Mouse (Mus musculus): ENCODE measurements around the gene Map7. TPM values are rescaled to one million over a fixed set of nuclear protein-coding genes. Genes with fewer than 3 reads are reported as not detected.
A peak's percentile ranks its signal among the peaks of the same experiment; 100 is the strongest.

Map7 gene
- polyA plus RNA-seq, 1 experiment from 2014 or later, result 44.7 TPM

- Histone ChIP-seq H3K36me3 (ENCODE audit: control insufficient read depth, insufficient read depth, low read length) (0 out of 2 replicates have a peak, but pooled peaks cover 2% of the 10 kb centered on the region), H3K27me3 (replicated peaks; ENCODE audit: control insufficient read depth, insufficient read depth, low read length) (no peaks in the 10 kb centered on the region), H3K4me2 (ENCODE audit: low read depth, low read length) (peak overlapping the region; percentile 79), H3K4me3 (ENCODE audit: low read length) (peak overlapping the region; percentile 88), H3K9ac (ENCODE audit: low read depth, low read length) (peak overlapping the region; percentile 91), H3K4me1 (ENCODE audit: control insufficient read depth, insufficient read depth, low read length) (peaks cover 6% of the 10 kb centered on the region), H3K27ac (ENCODE audit: low read length) (peak overlapping the region; percentile 100), H3K9me3 (ENCODE audit: control insufficient read depth, low read length) (no peaks in the 10 kb centered on the region)
- WGBS, result 32% methylated on average over 11 of the region's 11 CpGs
- no peak for ATAC-seq
Observed at GRCm38 (mm10) chr10:20310969-20311769, 162.9 kb downstream of the Map7 start.

DNA sequence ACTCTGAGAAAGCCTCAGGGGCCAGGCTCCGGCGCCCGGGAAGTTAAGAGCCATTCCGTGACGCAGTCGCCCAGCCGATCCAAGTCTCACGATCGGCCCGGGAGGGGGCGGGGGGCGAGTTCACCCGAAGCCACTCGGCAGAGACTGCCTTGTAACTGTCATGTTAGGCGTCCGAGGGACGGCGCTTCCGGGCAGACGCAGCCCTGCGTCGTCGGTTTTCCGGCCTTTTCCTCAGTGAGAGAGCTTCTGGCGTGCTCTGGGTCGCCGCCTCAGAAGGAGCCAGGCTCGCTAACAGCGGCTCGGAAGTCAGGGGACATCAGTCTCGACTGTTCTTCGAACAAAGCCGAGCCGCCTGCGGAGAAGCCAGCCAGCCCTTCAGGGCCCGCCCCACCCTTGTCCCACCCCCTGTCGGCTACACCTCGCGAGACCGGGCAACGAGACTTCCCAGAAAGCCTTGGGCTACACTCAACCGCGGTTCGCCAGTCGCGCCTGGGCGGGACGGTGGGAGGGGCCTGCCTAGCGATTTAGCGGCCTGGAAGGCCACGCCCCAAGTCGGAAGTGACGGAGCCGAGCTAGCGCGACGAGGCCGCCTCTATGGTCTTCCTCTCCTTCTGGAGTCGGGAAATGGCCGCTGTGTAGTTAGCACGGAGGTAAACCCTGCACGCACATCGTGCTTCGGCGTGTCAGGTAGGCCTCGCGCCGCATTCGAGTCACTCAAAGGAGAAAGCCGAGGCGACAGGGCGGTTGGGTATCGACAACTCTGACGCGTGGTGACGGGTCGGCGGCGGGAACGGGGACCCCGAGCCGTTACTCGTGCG lies 163.9 kb downstream of the Map7 start, which contains the start of gene Bclaf1:
TSS of gene Bclaf1 (plus strand) at position 552 of the 818 bp plus-strand sequence.
- Histone ChIP-seq H3K9ac (ENCODE audit: low read depth, low read length) (peak within 1 kb of the TSS; percentile 96), H3K4me2 (ENCODE audit: low read depth, low read length) (peak within 1 kb of the TSS; percentile 79), H3K27me3 (replicated peaks; ENCODE audit: control insufficient read depth, insufficient read depth, low read length) (no peaks in the 10 kb centered on the region), H3K36me3 (ENCODE audit: control insufficient read depth, insufficient read depth, low read length) (0 out of 2 replicates have a peak, but pooled peaks cover 2% of the 10 kb centered on the region), H3K4me3 (ENCODE audit: low read length) (peak within 1 kb of the TSS; percentile 88), H3K4me1 (ENCODE audit: control insufficient read depth, insufficient read depth, low read length) (peaks cover 6% of the 10 kb centered on the region), H3K27ac (ENCODE audit: low read length) (peak within 1 kb of the TSS; percentile 100), H3K9me3 (ENCODE audit: control insufficient read depth, low read length) (no peaks in the 10 kb centered on the region)
- peak; percentile 99 for ATAC-seq
- WGBS, result under 1% methylated on average over 84 of the region's 84 CpGs

- peak overlapping the region; percentile 58 for H3K4me2 ChIP-seq (ENCODE audit: low read depth, low read length)
- H3K4me1 ChIP-seq (ENCODE audit: control insufficient read depth, insufficient read depth, low read length), result peaks cover 6% of the 10 kb centered on the region
- peak overlapping the region; percentile 88 for H3K4me3 ChIP-seq (ENCODE audit: low read length)
- no peaks in the 10 kb centered on the region for H3K9me3 ChIP-seq (ENCODE audit: control insufficient read depth, low read length)
- peak; percentile 73 for ATAC-seq
- H3K36me3 ChIP-seq (ENCODE audit: control insufficient read depth, insufficient read depth, low read length), result 0 out of 2 replicates have a peak, but pooled peaks cover 2% of the 10 kb centered on the region
- peak overlapping the region; percentile 100 for H3K27ac ChIP-seq (ENCODE audit: low read length)
- no peaks in the 10 kb centered on the region for H3K27me3 ChIP-seq (replicated peaks; ENCODE audit: control insufficient read depth, insufficient read depth, low read length)
- under 1% methylated on average over 52 of the region's 54 CpGs for WGBS
- peak overlapping the region; percentile 96 for H3K9ac ChIP-seq (ENCODE audit: low read depth, low read length)
Observed at GRCm38 (mm10) chr10:20312736-20313301, 164.5 kb downstream of the Map7 start.

DNA sequence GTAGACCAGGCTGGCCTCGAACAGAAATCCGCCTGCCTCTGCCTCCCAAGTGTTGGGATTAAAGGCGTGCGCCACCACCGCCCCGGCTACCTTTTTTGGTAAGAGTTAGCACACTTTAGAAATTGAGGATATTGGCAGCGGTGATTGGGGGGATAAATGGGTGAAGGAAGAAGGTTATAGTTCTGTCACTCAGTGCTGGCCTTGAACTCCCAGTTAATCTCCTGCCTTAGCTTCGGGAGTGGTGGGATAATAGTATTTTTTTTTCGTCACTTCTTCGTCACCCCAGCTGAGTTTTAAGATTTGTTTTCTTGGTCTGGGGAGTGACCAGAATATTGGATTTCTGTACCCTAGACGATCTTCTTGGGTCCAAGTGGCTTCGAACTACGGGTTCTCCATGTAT lies 165.2 kb downstream of the Map7 start:
- H3K36me3 ChIP-seq (ENCODE audit: control insufficient read depth, insufficient read depth, low read length), result 0 out of 2 replicates have a peak, but pooled peaks cover 4% of the 10 kb centered on the region
- ATAC-seq, result no peak
- H3K4me2 ChIP-seq (ENCODE audit: low read depth, low read length), result peak overlapping the region; percentile 58
- H3K9me3 ChIP-seq (ENCODE audit: control insufficient read depth, low read length), result no peaks in the 10 kb centered on the region
- peak overlapping the region; percentile 88 for H3K4me3 ChIP-seq (ENCODE audit: low read length)
- H3K9ac ChIP-seq (ENCODE audit: low read depth, low read length), result peak overlapping the region; percentile 96
- WGBS, result 37% methylated on average over 13 of the region's 13 CpGs
- H3K27me3 ChIP-seq (replicated peaks; ENCODE audit: control insufficient read depth, insufficient read depth, low read length), result no peaks in the 10 kb centered on the region
- H3K4me1 ChIP-seq (ENCODE audit: control insufficient read depth, insufficient read depth, low read length), result peaks cover 6% of the 10 kb centered on the region
- no peak overlapping the region for H3K27ac ChIP-seq (ENCODE audit: low read length)

GRCm38 (mm10) chr10:20313941-20314340 lies 165.7 kb downstream of the Map7 start:
- Histone ChIP-seq H3K36me3 (ENCODE audit: control insufficient read depth, insufficient read depth, low read length) (peaks cover 4% of the 10 kb centered on the region; the same call in 1 of the 2 replicates), H3K9me3 (ENCODE audit: control insufficient read depth, low read length) (no peaks in the 10 kb centered on the region), H3K9ac (ENCODE audit: low read depth, low read length) (no peak overlapping the region), H3K27ac (ENCODE audit: low read length) (no peak overlapping the region), H3K4me1 (ENCODE audit: control insufficient read depth, insufficient read depth, low read length) (peaks cover 6% of the 10 kb centered on the region), H3K4me2 (ENCODE audit: low read depth, low read length) (0 out of 2 replicates have a peak overlapping the region, but pooled peaks have one; percentile 5), H3K27me3 (replicated peaks; ENCODE audit: control insufficient read depth, insufficient read depth, low read length) (no peaks in the 10 kb centered on the region), H3K4me3 (ENCODE audit: low read length) (peak overlapping the region; percentile 15)
- WGBS, result 80% methylated on average over 4 of the region's 4 CpGs
- no peak for ATAC-seq

DNA sequence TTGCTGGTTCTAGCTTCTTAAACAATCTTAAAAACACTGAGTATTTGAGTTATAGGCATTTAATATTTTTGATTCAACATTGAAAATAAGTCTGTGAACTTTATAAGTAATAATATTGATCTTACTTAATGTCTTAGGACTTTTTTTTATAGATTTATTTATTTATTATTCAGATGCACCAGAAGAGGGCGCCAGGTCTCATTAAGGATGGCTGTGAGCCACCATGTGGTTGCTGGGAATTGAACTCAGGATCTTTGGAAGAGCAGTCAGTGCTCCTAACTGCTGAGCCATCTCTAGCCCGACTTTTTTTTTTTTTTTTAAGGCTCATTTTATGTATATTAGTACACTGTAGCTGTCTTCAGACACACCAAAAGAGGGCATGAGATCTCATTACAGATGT lies 166.5 kb downstream of the Map7 start:
- H3K4me3 ChIP-seq (ENCODE audit: low read length), result no peak overlapping the region
- WGBS, result 54% methylated on average over 2 of the region's 2 CpGs
- peaks cover 4% of the 10 kb centered on the region; the same call in 1 of the 2 replicates for H3K36me3 ChIP-seq (ENCODE audit: control insufficient read depth, insufficient read depth, low read length)
- ATAC-seq, result no peak
- H3K4me2 ChIP-seq (ENCODE audit: low read depth, low read length), result no peak overlapping the region
- H3K4me1 ChIP-seq (ENCODE audit: control insufficient read depth, insufficient read depth, low read length), result peaks cover 6% of the 10 kb centered on the region
- no peak overlapping the region for H3K27ac ChIP-seq (ENCODE audit: low read length)
- no peaks in the 10 kb centered on the region for H3K9me3 ChIP-seq (ENCODE audit: control insufficient read depth, low read length)
- no peak overlapping the region for H3K9ac ChIP-seq (ENCODE audit: low read depth, low read length)
- no peaks in the 10 kb centered on the region for H3K27me3 ChIP-seq (replicated peaks; ENCODE audit: control insufficient read depth, insufficient read depth, low read length)

GRCm38 (mm10) chr10:20317466-20317865 lies 169.2 kb downstream of the Map7 start:
- ATAC-seq, result no peak
- no peak overlapping the region for H3K9ac ChIP-seq (ENCODE audit: low read depth, low read length)

GRCm38 (mm10) chr10:20326226-20326625 lies 178.0 kb downstream of the Map7 start:
- Histone ChIP-seq H3K4me3 (ENCODE audit: low read length) (no peak overlapping the region), H3K36me3 (ENCODE audit: control insufficient read depth, insufficient read depth, low read length) (peaks cover 11% of the 10 kb centered on the region), H3K27ac (ENCODE audit: low read length) (no peak overlapping the region), H3K9me3 (ENCODE audit: control insufficient read depth, low read length) (no peaks in the 10 kb centered on the region), H3K27me3 (replicated peaks; ENCODE audit: control insufficient read depth, insufficient read depth, low read length) (no peaks in the 10 kb centered on the region), H3K4me1 (ENCODE audit: control insufficient read depth, insufficient read depth, low read length) (no peaks in the 10 kb centered on the region), H3K9ac (ENCODE audit: low read depth, low read length) (no peak overlapping the region), H3K4me2 (ENCODE audit: low read depth, low read length) (no peak overlapping the region)
- no peak for ATAC-seq

More at GRCm38 (mm10) chr10:20317466-20317865, 169.2 kb downstream of the Map7 start:
- H3K36me3 ChIP-seq (ENCODE audit: control insufficient read depth, insufficient read depth, low read length), result peaks cover 4% of the 10 kb centered on the region; the same call in 1 of the 2 replicates
- H3K4me3 ChIP-seq (ENCODE audit: low read length), result no peak overlapping the region
- no peak overlapping the region for H3K27ac ChIP-seq (ENCODE audit: low read length)
- no peak overlapping the region for H3K4me2 ChIP-seq (ENCODE audit: low read depth, low read length)
- no peaks in the 10 kb centered on the region for H3K27me3 ChIP-seq (replicated peaks; ENCODE audit: control insufficient read depth, insufficient read depth, low read length)
- peaks cover 4% of the 10 kb centered on the region for H3K4me1 ChIP-seq (ENCODE audit: control insufficient read depth, insufficient read depth, low read length)
- WGBS, result 78% methylated on average over 5 of the region's 5 CpGs
- no peaks in the 10 kb centered on the region for H3K9me3 ChIP-seq (ENCODE audit: control insufficient read depth, low read length)

All from intestine, embryonic 16.5 days (tissue).